Mouse (Mus musculus): ENCODE data around the gene Gm10718. TPM values are rescaled to one million over a fixed set of nuclear protein-coding genes. Genes with fewer than 3 reads are reported as not detected.
"Not testable (repeated sequence)": the region's sequence is repeated elsewhere in the genome, so short reads cannot be mapped to it uniquely, and the experiment has no call there.

Gene Gm10718
- polyA plus RNA-seq, 1 experiment from 2014 or later: not detected

- not testable (repeated sequence) for H3K36me3 ChIP-seq (ENCODE audit: control insufficient read depth, insufficient read depth, low read length); H3K9me3 ChIP-seq (replicated peaks; ENCODE audit: control insufficient read depth, low read length); H3K4me3 ChIP-seq (ENCODE audit: low read depth, low read length); H3K4me1 ChIP-seq (ENCODE audit: control insufficient read depth, insufficient read depth, low read length); H3K9ac ChIP-seq (ENCODE audit: low read depth, low read length); H3K27me3 ChIP-seq (ENCODE audit: control insufficient read depth, insufficient read depth, low read length); H3K27ac ChIP-seq (ENCODE audit: low read depth, low read length); H3K4me2 ChIP-seq
- ATAC-seq (replicated peaks; ENCODE audit: insufficient number of reproducible peaks, low FRiP score, low TSS enrichment): 0 out of 2 replicates have a peak, but pooled peaks have one; percentile 37
- WGBS (ENCODE audit: insufficient replicate concordance): 53% methylated on average over 2 of the region's 10 CpGs
Measured at GRCm38 (mm10) chr9:3030677-3031318, 7.5 kb downstream of the Gm10718 start.

DNA sequence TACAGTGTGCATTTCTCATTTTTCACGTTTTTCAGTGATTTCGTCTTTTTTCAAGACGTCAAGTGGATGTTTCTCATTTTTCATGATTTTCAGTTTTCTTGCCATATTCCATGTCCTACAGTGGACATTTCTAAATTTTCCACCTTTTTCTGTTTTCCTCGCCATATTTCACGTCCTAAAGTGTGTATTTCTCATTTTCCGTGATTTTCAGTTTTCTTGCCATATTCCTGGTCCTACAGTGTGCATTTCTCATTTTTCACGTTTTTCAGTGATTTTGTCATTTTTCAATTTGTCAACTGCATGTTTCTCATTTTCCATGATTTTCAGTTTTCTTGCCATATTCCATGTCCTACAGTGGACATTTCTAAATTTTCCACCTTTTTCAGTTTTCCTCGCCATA is 11.0 kb downstream of the Gm10718 start, which contains the start of gene Gm17535:
Gm17535 (plus strand) TSS at position 301 of the 400 bp plus-strand sequence.
- not testable (repeated sequence) for H3K4me1 ChIP-seq (ENCODE audit: control insufficient read depth, insufficient read depth, low read length); H3K9me3 ChIP-seq (replicated peaks; ENCODE audit: control insufficient read depth, low read length); H3K4me3 ChIP-seq (ENCODE audit: low read depth, low read length); ATAC-seq (replicated peaks; ENCODE audit: insufficient number of reproducible peaks, low FRiP score, low TSS enrichment); H3K36me3 ChIP-seq (ENCODE audit: control insufficient read depth, insufficient read depth, low read length); H3K9ac ChIP-seq (ENCODE audit: low read depth, low read length); H3K27me3 ChIP-seq (ENCODE audit: control insufficient read depth, insufficient read depth, low read length); H3K4me2 ChIP-seq; H3K27ac ChIP-seq (ENCODE audit: low read depth, low read length)
- WGBS (ENCODE audit: insufficient replicate concordance): no CpG with 5 or more reads among the region's 8 CpGs

DNA sequence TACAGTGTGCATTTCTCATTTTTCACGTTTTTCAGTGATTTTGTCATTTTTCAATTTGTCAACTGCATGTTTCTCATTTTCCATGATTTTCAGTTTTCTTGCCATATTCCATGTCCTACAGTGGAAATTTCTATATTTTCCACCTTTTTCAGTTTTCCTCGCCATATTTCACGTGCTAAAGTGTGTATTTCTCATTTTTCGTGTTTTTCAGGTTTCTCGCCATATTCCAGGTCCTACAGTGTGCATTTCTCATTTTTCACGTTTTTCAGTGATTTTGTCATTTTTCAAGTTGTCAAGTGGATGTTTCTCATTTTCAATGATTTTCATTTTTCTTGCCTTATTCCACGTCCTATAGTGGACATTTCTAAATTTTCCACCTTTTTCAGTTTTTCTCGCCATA is 13.2 kb downstream of the Gm10718 start, which contains the start of gene Gm10715:
Gm10715 (plus strand) TSS at position 301 of the 400 bp plus-strand sequence.
- H3K4me3 ChIP-seq (ENCODE audit: low read depth, low read length); H3K27me3 ChIP-seq (ENCODE audit: control insufficient read depth, insufficient read depth, low read length); H3K4me1 ChIP-seq (ENCODE audit: control insufficient read depth, insufficient read depth, low read length); ATAC-seq (replicated peaks; ENCODE audit: insufficient number of reproducible peaks, low FRiP score, low TSS enrichment); H3K9ac ChIP-seq (ENCODE audit: low read depth, low read length); H3K4me2 ChIP-seq; H3K9me3 ChIP-seq (replicated peaks; ENCODE audit: control insufficient read depth, low read length); H3K27ac ChIP-seq (ENCODE audit: low read depth, low read length); H3K36me3 ChIP-seq (ENCODE audit: control insufficient read depth, insufficient read depth, low read length): not testable (repeated sequence)
- WGBS (ENCODE audit: insufficient replicate concordance): 72% methylated on average over 6 of the region's 8 CpGs

DNA sequence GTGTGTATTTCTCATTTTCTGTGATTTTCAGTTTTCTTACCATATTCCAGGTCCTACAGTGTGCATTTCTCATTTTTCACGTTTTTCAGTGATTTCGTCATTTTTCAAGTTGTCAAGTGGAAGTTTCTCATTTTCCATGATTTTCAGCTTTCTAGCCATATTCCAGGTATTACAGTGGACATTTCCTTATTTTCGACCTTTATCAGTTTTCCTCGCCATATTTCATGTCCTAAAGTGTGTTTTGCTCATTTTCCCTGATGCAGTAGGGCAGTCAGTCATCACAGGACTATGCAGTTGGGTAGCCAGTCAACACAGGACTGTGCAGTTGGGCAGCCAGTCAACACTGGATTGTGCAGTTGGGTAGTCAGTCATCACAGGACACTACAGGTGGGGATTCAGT is 14.8 kb downstream of the Gm10718 start:
- not testable (repeated sequence) for H3K9me3 ChIP-seq (replicated peaks; ENCODE audit: control insufficient read depth, low read length); H3K27me3 ChIP-seq (ENCODE audit: control insufficient read depth, insufficient read depth, low read length); H3K36me3 ChIP-seq (ENCODE audit: control insufficient read depth, insufficient read depth, low read length); H3K9ac ChIP-seq (ENCODE audit: low read depth, low read length); H3K4me2 ChIP-seq; ATAC-seq (replicated peaks; ENCODE audit: insufficient number of reproducible peaks, low FRiP score, low TSS enrichment); H3K4me3 ChIP-seq (ENCODE audit: low read depth, low read length); H3K4me1 ChIP-seq (ENCODE audit: control insufficient read depth, insufficient read depth, low read length); H3K27ac ChIP-seq (ENCODE audit: low read depth, low read length)
- WGBS (ENCODE audit: insufficient replicate concordance): 53% methylated on average over 4 of the region's 4 CpGs

Small RNAs within 50 kb of the gene (microRNA-seq; reads per million reads assigned to microRNA genes)
- gene Mir101c (ENCODE audit: borderline number of aligned reads): not detected

Other genes with a start within 250 kb of the Gm10718 start
- not detected in 2 replicates for gene Gm10722, start 22.6 kb upstream of the Gm10718 start, polyA plus RNA-seq (2014; fragmentation: Nextera tagmentation; extraction: Ambion mirVana)
- not detected in 2 replicates for gene Gm11168, start 20.2 kb upstream of the Gm10718 start, polyA plus RNA-seq (2014; fragmentation: Nextera tagmentation; extraction: Ambion mirVana)
- not detected in 2 replicates for gene Gm10721, start 10.4 kb upstream of the Gm10718 start, polyA plus RNA-seq (2014; fragmentation: Nextera tagmentation; extraction: Ambion mirVana)
- not detected in 2 replicates for gene Gm10720, start 7.9 kb upstream of the Gm10718 start, polyA plus RNA-seq (2014; fragmentation: Nextera tagmentation; extraction: Ambion mirVana)
- not detected in 2 replicates for gene Gm10719, start 6.1 kb upstream of the Gm10718 start, polyA plus RNA-seq (2014; fragmentation: Nextera tagmentation; extraction: Ambion mirVana)
- not detected in 2 replicates for gene Gm10717, start 1.9 kb downstream of the Gm10718 start, polyA plus RNA-seq (2014; fragmentation: Nextera tagmentation; extraction: Ambion mirVana)
- gene Gm17535, start 11.1 kb downstream of the Gm10718 start, polyA plus RNA-seq (2014; fragmentation: Nextera tagmentation; extraction: Ambion mirVana): not detected in 2 replicates
- gene Gm10715, start 13.3 kb downstream of the Gm10718 start, polyA plus RNA-seq (2014; fragmentation: Nextera tagmentation; extraction: Ambion mirVana): not detected in 2 replicates

Data from heart, embryonic 11.5 days (tissue).